ENCODE assay signal across 10 mouse cellular contexts in the genomic region with DNA sequence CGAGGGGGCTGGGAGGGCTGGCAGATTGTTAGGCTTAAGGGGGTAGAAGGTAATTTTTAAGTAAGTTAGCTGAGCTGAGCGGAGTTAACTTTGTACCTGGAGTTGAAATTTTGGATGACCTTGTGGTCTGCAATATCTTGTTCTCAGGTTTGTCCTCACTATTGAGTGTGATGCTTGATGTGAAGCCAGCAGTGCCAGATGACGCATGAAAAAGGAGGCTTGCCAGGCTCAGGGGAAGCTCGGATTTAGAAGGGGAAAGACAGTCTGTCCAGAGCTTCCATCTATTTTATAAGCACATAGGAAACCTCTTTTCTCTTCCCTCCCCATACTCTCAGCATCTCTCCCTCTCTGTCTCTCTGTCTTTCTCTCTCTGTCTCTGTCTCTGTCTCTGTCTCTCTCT.
DNase-seq lines count a peak whose midpoint lies in the region.
"Had no signal": no experiment of that assay in that cellular context is flagged by ENCODE, and none has a peak within 500 bp of the region (broad histone marks: within the 10 kb centered on the region; RNA-seq: fewer than 3 reads in every experiment).

No protein-coding gene starts in this region.

- peak; percentile 28 for DNase-seq in adrenal gland, adult 2 months
- DNase-seq in adrenal gland, postnatal 4 days (ENCODE audit: low spot score in 2 of 2) = no peak
- DNase-seq in layer of hippocampus, adult 18-20 months (ENCODE audit: low spot score in 2 of 2) = peak; percentile 26 to 30
- no peak for DNase-seq in layer of hippocampus, adult 11-12 months (ENCODE audit: low spot score)
- peak; percentile 21 for DNase-seq in right cerebral cortex, postnatal 14 days
- DNase-seq in right cerebral cortex, postnatal 4 days = no peak
- no peak for DNase-seq in B cell, adult 2 months
- DNase-seq in c-Kit-positive CD71-positive TER-119-positive erythroid progenitor cells, embryonic 14.5 days (ENCODE audit: low spot score) = no peak
- DNase-seq: gastrocnemius, postnatal 10 days; kidney, adult 9 months had no signal

Comparison
In these comparisons a context has a peak if more than half of its experiments do, and no peak if none do; other contexts are left out.
1. DNase-seq: peak in adrenal gland, adult 2 months (single experiment), layer of hippocampus, adult 18-20 months (2 of 2) and right cerebral cortex, postnatal 14 days (single experiment); none in adrenal gland, postnatal 4 days (0 of 2), layer of hippocampus, adult 11-12 months (single experiment), right cerebral cortex, postnatal 4 days (single experiment), B cell, adult 2 months (0 of 2) and c-Kit-positive CD71-positive TER-119-positive erythroid progenitor cells, embryonic 14.5 days (single experiment).